Mouse (Mus musculus) intestine, postnatal 0 days (tissue): ENCODE measurements around the gene Gm11758. TPM values are rescaled to one million over a fixed set of nuclear protein-coding genes. Genes with fewer than 3 reads are reported as not detected.
"Not testable (repeated sequence)": the region's sequence is repeated elsewhere in the genome, so short reads cannot be mapped to it uniquely, and the experiment has no call there.

Experiments
- ATAC-seq: fragments of 200-750 bp; cut with Nextera tagmentation; 2 replicates; pipeline ENCODE4 v1.8.0; 2017; ENCODE audit warnings: mild to moderate bottlenecking, moderate TSS enrichment, moderate library complexity
- H3K27ac ChIP-seq: fragments of 300-500 bp; sonication (generic); 2 replicates; pipeline ENCODE4 v1.5.1; 2014; ENCODE audit warnings: mild to moderate bottlenecking, low read depth, low read length, moderate library complexity
- H3K27me3 ChIP-seq: fragments of 300-500 bp; sonication (generic); replicated peaks from 2 replicates; pipeline ENCODE4 v1.6.1; 2014; ENCODE audit warnings: low read length, mixed read lengths; ENCODE audit not compliant: control insufficient read depth, insufficient read depth
- H3K36me3 ChIP-seq: fragments of 300-500 bp; sonication (generic); 2 replicates; pipeline ENCODE4 v1.6.1; 2014; ENCODE audit warnings: mild to moderate bottlenecking, moderate library complexity; ENCODE audit not compliant: control insufficient read depth, insufficient read depth
- H3K4me1 ChIP-seq: fragments of 300-500 bp; sonication (generic); replicated peaks from 2 replicates; pipeline ENCODE4 v1.6.1; 2014; ENCODE audit warnings: antibody characterized with exemption, low read length, mixed read lengths; ENCODE audit not compliant: control insufficient read depth, insufficient read depth
- H3K4me2 ChIP-seq: fragments of 300-500 bp; sonication (generic); replicated peaks from 2 replicates; pipeline ENCODE4 v1.6.1; 2014; ENCODE audit warnings: low read depth, mild to moderate bottlenecking, moderate library complexity
- H3K4me3 ChIP-seq: fragments of 300-500 bp; sonication (generic); 2 replicates; pipeline ENCODE4 v1.5.1; 2014; ENCODE audit warnings: low read depth, low read length
- H3K9ac ChIP-seq: fragments of 300-500 bp; sonication (generic); 2 replicates; pipeline ENCODE4 v1.6.1; 2014; ENCODE audit warnings: mild to moderate bottlenecking, low read depth, low read length
- H3K9me3 ChIP-seq: fragments of 300-500 bp; sonication (generic); 2 replicates; pipeline ENCODE4 v1.6.1; 2016; ENCODE audit warnings: mixed run types; ENCODE audit not compliant: control insufficient read depth
- CTCF ChIP-seq: sonication (generic); IDR thresholded peaks from 2 replicates; pipeline ENCODE4 v1.5.1; 2016; ENCODE audit warnings: low read depth, mild to moderate bottlenecking, control low read depth, antibody characterized with exemption, moderate library complexity
- WGBS: fragments of 180-500 bp; shearing (Covaris S2); extraction: QIAGEN DNeasy Blood & Tissue Kit; methylation state at CpG from one replicate; pipeline ENCODE4 v1.1.7; 2014; 5-methylcytosine and 5-hydroxymethylcytosine counted together
- polyA plus RNA-seq: library from polyadenylated mRNA; unstranded; fragments of >200 nt; fragmentation: Nextera tagmentation; extraction: Ambion mirVana; gene quantifications from 2 replicates; pipeline ENCODE4 v1.2.1, GENCODE M21; 2015

The Gm11758 gene
- polyA plus RNA-seq = not detected in 2 replicates

- not testable (repeated sequence) for H3K4me3 ChIP-seq, H3K4me1 ChIP-seq, H3K27ac ChIP-seq, H3K9me3 ChIP-seq, H3K36me3 ChIP-seq, ATAC-seq, H3K4me2 ChIP-seq, H3K27me3 ChIP-seq, H3K9ac ChIP-seq
- no CpG with 5 or more reads among the region's 4 CpGs for WGBS
Measured at GRCm38 (mm10) chr4:73876166-73876565, at the start of gene Gm11758. Gm11758 (minus strand) TSS chr4:73876266.

- not testable (repeated sequence) for H3K4me2 ChIP-seq, ATAC-seq, H3K9me3 ChIP-seq, H3K4me1 ChIP-seq, H3K27ac ChIP-seq, H3K36me3 ChIP-seq, H3K4me3 ChIP-seq, H3K9ac ChIP-seq, H3K27me3 ChIP-seq
- 87% methylated on average over 6 of the region's 6 CpGs for whole genome bisulfite sequencing
Measured at GRCm38 (mm10) chr4:73920660-73921059, 44.6 kb upstream of the Gm11758 start, which contains the start of gene Gm11756. Gm11756 (minus strand) TSS chr4:73920760.

- H3K4me2 ChIP-seq, H3K36me3 ChIP-seq, H3K27ac ChIP-seq, H3K9me3 ChIP-seq, H3K9ac ChIP-seq, H3K4me3 ChIP-seq, ATAC-seq, H3K4me1 ChIP-seq, H3K27me3 ChIP-seq: not testable (repeated sequence)
- WGBS = no CpG with 5 or more reads among the region's 4 CpGs
Measured at GRCm38 (mm10) chr4:73905853-73906252, 29.8 kb upstream of the Gm11758 start, which contains the start of gene Gm13871. Gm13871 (minus strand) TSS chr4:73905953.

- ATAC-seq = not testable (repeated sequence)
- no CpG with 5 or more reads among the region's 4 CpGs for WGBS
Measured at GRCm38 (mm10) chr4:73891012-73891411, 14.9 kb upstream of the Gm11758 start, which contains the start of gene Gm11757. Gm11757 (minus strand) TSS chr4:73891112.

GRCm38 (mm10) chr4:73826587-73826986, 49.5 kb downstream of the Gm11758 start:
- Histone ChIP-seq H3K4me2 (no peak overlapping the region), H3K9ac (no peak overlapping the region), H3K9me3 (no peaks in the 10 kb centered on the region), H3K36me3 (no peaks in the 10 kb centered on the region), H3K4me1 (no peaks in the 10 kb centered on the region), H3K27me3 (no peaks in the 10 kb centered on the region), H3K27ac (no peak overlapping the region), H3K4me3 (no peak overlapping the region)
- no peak for ATAC-seq
- 41% methylated on average over 3 of the region's 3 CpGs for WGBS
- TF ChIP-seq CTCF = no peak

More at GRCm38 (mm10) chr4:73891012-73891411, 14.9 kb upstream of the Gm11758 start, which contains the start of gene Gm11757:
- not testable (repeated sequence) for H3K4me1 ChIP-seq, H3K9me3 ChIP-seq, H3K27ac ChIP-seq, H3K36me3 ChIP-seq, H3K4me3 ChIP-seq, H3K4me2 ChIP-seq, H3K9ac ChIP-seq, H3K27me3 ChIP-seq

Other genes with a start within 250 kb of the Gm11758 start
- not detected in 2 replicates for gene Gm11236, start 238.1 kb downstream of the Gm11758 start, polyA plus RNA-seq
- gene Gm11239, start 207.9 kb downstream of the Gm11758 start, polyA plus RNA-seq = not detected in 2 replicates
- gene Gm428, start 192.8 kb downstream of the Gm11758 start, polyA plus RNA-seq = not detected in 2 replicates
- gene Rasef, start 85.3 kb downstream of the Gm11758 start, polyA plus RNA-seq = 2.4 and 2.8 TPM in 2 replicates
- gene Gm11757, start 14.8 kb upstream of the Gm11758 start, polyA plus RNA-seq = not detected in 2 replicates
- gene Gm13871, start 29.7 kb upstream of the Gm11758 start, polyA plus RNA-seq = not detected in 2 replicates
- not detected in 2 replicates for gene Gm11756, start 44.5 kb upstream of the Gm11758 start, polyA plus RNA-seq
- not detected in 2 replicates for gene 2310002L09Rik, start 74.6 kb upstream of the Gm11758 start, polyA plus RNA-seq
- gene Frmd3, start 137.2 kb upstream of the Gm11758 start, polyA plus RNA-seq = 0.53 and 0.54 TPM in 2 replicates